Mouse (Mus musculus) CH12.LX (cell line): ENCODE measurements around the gene Gimd1. TPM values are rescaled to one million over a fixed set of nuclear protein-coding genes. Genes with fewer than 3 reads are reported as not detected.
A peak's percentile ranks its signal among the peaks of the same experiment; 100 is the strongest.

Source experiments
- DNase-seq: peaks from one replicate; pipeline ENCODE4 v3.0.0-alpha.2; 2013; ENCODE audit errors: extremely low read depth
- H3K27ac ChIP-seq: 2 replicates; pipeline ENCODE4 v1.5.1; 2012; ENCODE audit warnings: low read depth, mild to moderate bottlenecking, control low read depth, moderate library complexity; ENCODE audit not compliant: insufficient read depth
- H3K27me3 ChIP-seq: replicated peaks from 2 replicates; pipeline ENCODE3; 2012; ENCODE audit warnings: inconsistent platforms
- H3K36me3 ChIP-seq, 2 experiments: replicated peaks in 1 of 2; 2 replicates each; pipeline versions ENCODE3 to v1.6.1; 2012; ENCODE audit warnings: inconsistent platforms in 1 of 2, low read length in 1 of 2, mild to moderate bottlenecking in 1 of 2, mixed read lengths in 1 of 2, moderate library complexity in 1 of 2; ENCODE audit not compliant: control insufficient read depth in 1 of 2, insufficient read depth in 1 of 2
- H3K4me1 ChIP-seq, 2 experiments: 2 replicates each; pipeline ENCODE4 v1.6.1; 2012; ENCODE audit warnings: inconsistent platforms in 1 of 2, moderate library complexity in 1 of 2; ENCODE audit not compliant: insufficient read depth in 2 of 2, control insufficient read depth in 1 of 2
- H3K4me2 ChIP-seq: 2 replicates; pipeline ENCODE4 v1.6.1; 2012; ENCODE audit warnings: low read depth, mild to moderate bottlenecking, control low read depth; ENCODE audit not compliant: poor library complexity, insufficient read depth, severe bottlenecking
- H3K4me3 ChIP-seq, 3 experiments: fragments of 150-350 bp in 1 of 3; sonication (generic) in 1 of 3; replicated peaks in 1 of 3; 2 replicates each; pipeline versions ENCODE3 to v1.5.1; 2011 to 2012; ENCODE audit warnings: low read depth in 2 of 3, low read length in 2 of 3, mild to moderate bottlenecking in 2 of 3, moderate library complexity in 2 of 3, control low read depth in 1 of 3, improper control_type of control experiment in 1 of 3, inconsistent platforms in 1 of 3, mixed read lengths in 1 of 3; ENCODE audit not compliant: poor library complexity in 1 of 3
- H3K79me2 ChIP-seq: replicated peaks from 2 replicates; pipeline ENCODE4 v1.6.1; 2012; ENCODE audit warnings: mild to moderate bottlenecking, moderate library complexity; ENCODE audit not compliant: control insufficient read depth, poor library complexity, insufficient read depth, severe bottlenecking; ENCODE audit errors: extremely low read depth
- H3K9ac ChIP-seq: 2 replicates; pipeline ENCODE4 v1.6.1; 2012; ENCODE audit warnings: low read depth, mild to moderate bottlenecking, control low read depth, moderate library complexity; ENCODE audit not compliant: insufficient read depth
- H3K9me3 ChIP-seq: replicated peaks from 2 replicates; pipeline ENCODE3; 2012; ENCODE audit warnings: low read length, inconsistent platforms, mixed read lengths
- BHLHE40 ChIP-seq: IDR thresholded peaks from 2 replicates; pipeline ENCODE4 v1.6.1; 2011; ENCODE audit warnings: mild to moderate bottlenecking, low read depth, low read length, improper control_type of control experiment
- CHD2 ChIP-seq: IDR thresholded peaks from 2 replicates; pipeline ENCODE4 v1.6.1; 2011; ENCODE audit warnings: low read length, improper control_type of control experiment
- CTCF ChIP-seq, 2 experiments: IDR thresholded peaks in 1 of 2; conservative IDR thresholded peaks in 1 of 2; 2 replicates each; pipeline ENCODE4 v1.5.1; 2011 to 2012; ENCODE audit warnings: low read depth in 2 of 2, low read length in 2 of 2, improper control_type of control experiment in 1 of 2, inconsistent platforms in 1 of 2, mild to moderate bottlenecking in 1 of 2, moderate library complexity in 1 of 2
- EP300 ChIP-seq: IDR thresholded peaks from 2 replicates; pipeline ENCODE4 v1.6.1; 2011; ENCODE audit warnings: low read length, improper control_type of control experiment
- ETS1 ChIP-seq: conservative IDR thresholded peaks from 2 replicates; pipeline ENCODE4 v1.6.1; 2012; ENCODE audit warnings: low read depth, mild to moderate bottlenecking, inconsistent platforms, low read length, improper control_type of control experiment, moderate library complexity
- HCFC1 ChIP-seq: IDR thresholded peaks from 2 replicates; pipeline ENCODE4 v1.6.1; 2012; ENCODE audit warnings: low read depth, mild to moderate bottlenecking, inconsistent platforms, low read length, improper control_type of control experiment
- IRF4 ChIP-seq: IDR thresholded peaks from 2 replicates; pipeline ENCODE4 v1.6.1; 2014; ENCODE audit warnings: low read depth, mild to moderate bottlenecking, inconsistent platforms, low read length, improper control_type of control experiment
- JUN ChIP-seq: IDR thresholded peaks from 2 replicates; pipeline ENCODE4 v1.6.1; 2011; ENCODE audit warnings: low read depth, mild to moderate bottlenecking, low read length, improper control_type of control experiment, moderate library complexity; ENCODE audit not compliant: insufficient read depth
- JUND ChIP-seq: conservative IDR thresholded peaks from 2 replicates; pipeline ENCODE4 v1.6.1; 2011; ENCODE audit warnings: low read depth, low read length, improper control_type of control experiment
- KAT2A ChIP-seq: IDR thresholded peaks from 2 replicates; pipeline ENCODE4 v1.6.1; 2012; ENCODE audit warnings: low read length, improper control_type of control experiment, inconsistent platforms; ENCODE audit not compliant: insufficient replicate concordance
- MAX ChIP-seq: IDR thresholded peaks from 2 replicates; pipeline ENCODE4 v1.6.1; 2011; ENCODE audit warnings: low read length, improper control_type of control experiment
- MAZ ChIP-seq: IDR thresholded peaks from 2 replicates; pipeline ENCODE4 v1.6.1; 2012; ENCODE audit warnings: low read depth, mild to moderate bottlenecking, inconsistent platforms, low read length, improper control_type of control experiment, moderate library complexity
- MEF2A ChIP-seq: IDR thresholded peaks from 2 replicates; pipeline ENCODE4 v1.6.1; 2014; ENCODE audit warnings: low read depth, mild to moderate bottlenecking, inconsistent platforms, low read length, improper control_type of control experiment, borderline replicate concordance
- MXI1 ChIP-seq: IDR thresholded peaks from 2 replicates; pipeline ENCODE4 v1.6.1; 2011; ENCODE audit warnings: mild to moderate bottlenecking, low read depth, low read length, improper control_type of control experiment
- MYC ChIP-seq: IDR thresholded peaks from 2 replicates; pipeline ENCODE4 v1.6.1; 2011; ENCODE audit warnings: low read depth, mild to moderate bottlenecking, improper control_type of control experiment, low read length
- POLR2A ChIP-seq: IDR thresholded peaks from 2 replicates; pipeline ENCODE4 v1.6.1; 2011; ENCODE audit warnings: low read depth, mild to moderate bottlenecking, improper control_type of control experiment, low read length
- RAD21 ChIP-seq: IDR thresholded peaks from 2 replicates; pipeline ENCODE4 v1.6.1; 2011; ENCODE audit warnings: low read depth, mild to moderate bottlenecking, low read length, improper control_type of control experiment, moderate library complexity
- SIN3A ChIP-seq: IDR thresholded peaks from 2 replicates; pipeline ENCODE4 v1.6.1; 2012; ENCODE audit warnings: low read length, improper control_type of control experiment, inconsistent platforms
- SMC3 ChIP-seq: IDR thresholded peaks from 2 replicates; pipeline ENCODE4 v1.6.1; 2011; ENCODE audit warnings: low read depth, low read length, improper control_type of control experiment
- TBP ChIP-seq: conservative IDR thresholded peaks from 2 replicates; pipeline ENCODE4 v1.6.1; 2011; ENCODE audit warnings: low read depth, low read length, improper control_type of control experiment
- TCF12 ChIP-seq: IDR thresholded peaks from 2 replicates; pipeline ENCODE4 v1.6.1; 2014; ENCODE audit warnings: low read depth, mild to moderate bottlenecking, inconsistent platforms, low read length, improper control_type of control experiment
- ZKSCAN1 ChIP-seq: IDR thresholded peaks from 2 replicates; pipeline ENCODE4 v1.6.1; 2012; ENCODE audit warnings: low read depth, inconsistent platforms, low read length, improper control_type of control experiment, borderline replicate concordance
- ZNF384 ChIP-seq: IDR thresholded peaks from 2 replicates; pipeline ENCODE4 v1.6.1; 2012; ENCODE audit warnings: low read depth, low read length, improper control_type of control experiment, inconsistent platforms
- dilution Hi-C: fragments of 300-500 bp; cut with MboI; formaldehyde crosslinking; loops from 2 replicates; pipeline ENCODE4 v1.14.3; 2020; ENCODE audit warnings: low sequenced_read_pairs; ENCODE audit not compliant: extremely low pct_unique_long_range_greater_than_20kb, extremely low pct_ligation_motif_present
- in situ Hi-C: fragments of 300-500 bp; cut with MboI; formaldehyde crosslinking; loops from 3 replicates; pipeline ENCODE4 v1.14.3; 2019; ENCODE audit warnings: low sequenced_read_pairs, low pct_ligation_motif_present, low pct_unique_long_range_greater_than_20kb, mixed read lengths
- polyA plus RNA-seq: library from polyadenylated mRNA; unstranded; fragments of >175 nt; gene quantifications from 2 replicates; pipeline ENCODE4 v1.2.1, GENCODE M21; 2012; ENCODE audit warnings: low read depth; ENCODE audit not compliant: insufficient read length
- total RNA-seq, 2 experiments: library from RNA; depleted of rRNA; stranded (reverse); fragments of 300-350 nt in 1 of 2; fragments of >200 nt in 1 of 2; gene quantifications; 2 replicates each; pipeline ENCODE4 v1.2.3; 2012 to 2014

Gene Gimd1
- total and polyA plus RNA-seq, 3 experiments = not detected

GRCm38 (mm10) chr3:132581198-132581597 lies 48.4 kb upstream of the Gimd1 start (continued):
- no peak for TF ChIP-seq CTCF (conservative IDR thresholded peaks at IDR 0.05 in 1 of 2, IDR thresholded peaks at IDR 0.05 in 1 of 2; ENCODE audit: low read depth in 2 of 2, low read length in 2 of 2)
- TF ChIP-seq JUND = peak; percentile 98
- peak; percentile 28; the same call in 1 of the 2 replicates for TF ChIP-seq SMC3
- TF ChIP-seq POLR2A = no peak
- peak; percentile 100 for TF ChIP-seq TCF12
- TF ChIP-seq ZKSCAN1 = no peak
- no peak; the same call in 1 of the 2 replicates for TF ChIP-seq TBP
- peak; percentile 88 for TF ChIP-seq MYC
- no peak for TF ChIP-seq HCFC1
- TF ChIP-seq IRF4 = peak; percentile 99

- Histone ChIP-seq H3K36me3 (no peaks in the 10 kb centered on the region), H3K79me2 (no peaks in the 10 kb centered on the region), H3K4me2 (no peak overlapping the region), H3K9me3 (peaks cover 15% of the 10 kb centered on the region), H3K27ac (peak overlapping the region; percentile 97), H3K9ac (no peak overlapping the region), H3K4me1 (peaks cover 11 to 21% of the 10 kb centered on the region in 2 experiments), H3K27me3 (no peaks in the 10 kb centered on the region), H3K4me3 (no peak overlapping the region)
- in situ Hi-C loops = loop anchor here (10.0 kb wide), 1 partner anchor 48 kb away; no protein-coding TSS in a partner anchor
- TF ChIP-seq MYC (0 out of 2 replicates have a peak, but pooled peaks have one; percentile 43), SMC3 (no peak), JUN (0 out of 2 replicates have a peak, but pooled peaks have one; percentile 2), IRF4 (peak; percentile 67), MAX (no peak; the same call in 1 of the 2 replicates), TCF12 (peak; percentile 91), SIN3A (0 out of 2 replicates have a peak, but pooled peaks have one; percentile 30), POLR2A (no peak), TBP (no peak), MXI1 (peak; percentile 40; the same call in 1 of the 2 replicates), CHD2 (peak; percentile 39; the same call in 1 of the 2 replicates), KAT2A (no peak), MEF2A (peak; percentile 53; the same call in 1 of the 2 replicates), ETS1 (peak; percentile 73), EP300 (peak; percentile 77), ZNF384 (no peak), BHLHE40 (peak; percentile 94), MAZ (peak; percentile 70; the same call in 1 of the 2 replicates), RAD21 (0 out of 2 replicates have a peak, but pooled peaks have one; percentile 3)
- DNase-seq = peak; percentile 66
- dilution Hi-C loops = no loop called here
Measured at GRCm38 (mm10) chr3:132582339-132582738, 47.3 kb upstream of the Gimd1 start.
